Mouse (Mus musculus) lung, postnatal 0 days (tissue): ENCODE measurements around the gene Raet1e. TPM values are rescaled to one million over a fixed set of nuclear protein-coding genes. Genes with fewer than 3 reads are reported as not detected.
A peak's percentile ranks its signal among the peaks of the same experiment; 100 is the strongest.
"Not testable (repeated sequence)": the region's sequence is repeated elsewhere in the genome, so short reads cannot be mapped to it uniquely, and the experiment has no call there.

Experiments
- ATAC-seq: fragments of 200-750 bp; cut with Nextera tagmentation; 2 replicates; pipeline ENCODE4 v1.8.0; 2017; ENCODE audit warnings: moderate library complexity
- DNase-seq: peaks from one replicate; pipeline ENCODE4 v3.0.0-alpha.2; 2016; ENCODE audit warnings: low spot score
- H3K27ac ChIP-seq: fragments of 300-500 bp; sonication (generic); 2 replicates; pipeline ENCODE4 v1.5.1; 2014; ENCODE audit warnings: antibody characterized with exemption, mild to moderate bottlenecking, low read length, mixed read lengths
- H3K27me3 ChIP-seq: fragments of 300-500 bp; sonication (generic); replicated peaks from 2 replicates; pipeline ENCODE4 v1.6.1; 2014; ENCODE audit warnings: low read length, mixed read lengths; ENCODE audit not compliant: insufficient read depth
- H3K36me3 ChIP-seq: fragments of 300-500 bp; sonication (generic); 2 replicates; pipeline ENCODE4 v1.6.1; 2014; ENCODE audit warnings: low read length, mixed read lengths; ENCODE audit not compliant: insufficient read depth
- H3K4me1 ChIP-seq: fragments of 300-500 bp; sonication (generic); 2 replicates; pipeline ENCODE4 v1.6.1; 2014; ENCODE audit warnings: antibody characterized with exemption, low read depth, low read length, mixed read lengths; ENCODE audit not compliant: insufficient read depth
- H3K4me2 ChIP-seq: fragments of 300-500 bp; sonication (generic); replicated peaks from 2 replicates; pipeline ENCODE4 v1.6.1; 2014; ENCODE audit warnings: low read depth, mild to moderate bottlenecking, low read length, moderate library complexity, mixed read lengths
- H3K4me3 ChIP-seq: fragments of 300-500 bp; sonication (generic); 2 replicates; pipeline ENCODE4 v1.5.1; 2014; ENCODE audit warnings: low read depth, low read length
- H3K9ac ChIP-seq: fragments of 300-500 bp; sonication (generic); replicated peaks from 2 replicates; pipeline ENCODE4 v1.6.1; 2014; ENCODE audit warnings: low read depth, mild to moderate bottlenecking
- H3K9me3 ChIP-seq: fragments of 300-500 bp; sonication (generic); 2 replicates; pipeline ENCODE4 v1.6.1; 2016; ENCODE audit warnings: low read length, mixed read lengths
- CTCF ChIP-seq: IDR thresholded peaks from 2 replicates; pipeline ENCODE4 v1.5.1; 2016; ENCODE audit warnings: antibody characterized with exemption, mild to moderate bottlenecking
- EP300 ChIP-seq: IDR thresholded peaks from 2 replicates; pipeline ENCODE4 v1.6.1; 2016; ENCODE audit warnings: antibody characterized with exemption, mild to moderate bottlenecking, control low read depth
- WGBS: fragments of 180-500 bp; shearing (Covaris S2); extraction: QIAGEN DNeasy Blood & Tissue Kit; methylation state at CpG from one replicate; pipeline ENCODE4 v1.1.7; 2014; 5-methylcytosine and 5-hydroxymethylcytosine counted together
- polyA plus RNA-seq: library from polyadenylated mRNA; unstranded; fragments of >200 nt; fragmentation: Nextera tagmentation; extraction: Ambion mirVana; gene quantifications from 2 replicates; pipeline ENCODE4 v1.2.1, GENCODE M21; 2015

Gene Raet1e
- polyA plus RNA-seq, 1 experiment from 2014 or later = 4.6 TPM

- H3K4me3 ChIP-seq, H3K36me3 ChIP-seq, H3K9ac ChIP-seq, H3K4me2 ChIP-seq, H3K9me3 ChIP-seq, H3K27me3 ChIP-seq, H3K27ac ChIP-seq, H3K4me1 ChIP-seq: not testable (repeated sequence)
- TF ChIP-seq CTCF = peak; percentile 66
- 5% methylated on average over 8 of the region's 11 CpGs for WGBS
- peak; percentile 50 for DNase-seq
- ATAC-seq = peak; percentile 88
Measured at GRCm38 (mm10) chr10:22212012-22212696, 53.8 kb downstream of the Raet1e start.

DNA sequence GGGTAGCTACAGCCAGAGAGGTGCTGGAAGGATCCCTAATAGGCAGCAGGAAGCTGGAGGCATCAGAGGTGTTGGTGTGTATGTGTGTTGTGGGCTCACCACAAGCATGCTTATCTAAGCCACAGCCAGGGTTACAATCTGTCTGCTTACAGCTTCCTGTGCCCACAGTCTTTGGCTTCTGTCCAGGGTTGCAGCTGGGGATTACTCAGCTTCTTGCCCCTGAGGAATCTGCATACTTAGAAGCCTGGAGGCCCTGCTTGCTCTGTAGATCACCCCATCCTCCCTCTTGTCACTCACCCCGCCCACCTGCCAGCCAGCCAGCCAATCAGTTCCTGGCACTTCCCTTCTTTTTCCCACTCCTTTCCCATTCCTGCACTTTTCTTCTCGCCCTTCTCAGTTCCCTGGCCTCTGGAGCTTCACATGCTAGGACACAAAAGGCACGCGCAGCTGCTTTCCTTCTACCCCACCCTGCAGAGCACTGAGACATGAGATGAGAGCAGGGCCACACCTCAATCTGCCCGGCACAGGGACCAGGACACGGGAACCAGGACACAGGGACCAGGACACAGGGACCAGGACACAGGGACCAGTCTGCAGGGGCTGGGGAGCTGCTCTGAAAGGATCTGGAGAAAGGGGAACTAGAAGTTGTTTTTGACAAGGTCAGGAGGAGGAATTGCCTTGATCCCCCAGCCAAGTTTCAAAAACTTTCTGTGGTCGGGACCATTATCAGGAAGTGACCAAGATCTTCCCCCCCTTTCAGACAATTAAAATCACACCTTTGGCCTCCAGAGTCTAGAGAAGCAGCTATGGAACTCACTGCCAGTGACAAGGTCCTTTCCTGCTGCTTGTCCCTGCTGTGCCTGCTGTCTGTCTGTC is 65.3 kb downstream of the Raet1e start:
- not testable (repeated sequence) for H3K36me3 ChIP-seq, H3K4me3 ChIP-seq, H3K4me2 ChIP-seq, H3K27me3 ChIP-seq, DNase-seq, H3K4me1 ChIP-seq, H3K9me3 ChIP-seq, H3K9ac ChIP-seq, H3K27ac ChIP-seq
- ATAC-seq = peak; percentile 76
- WGBS = no CpG with 5 or more reads among the region's 7 CpGs

DNA sequence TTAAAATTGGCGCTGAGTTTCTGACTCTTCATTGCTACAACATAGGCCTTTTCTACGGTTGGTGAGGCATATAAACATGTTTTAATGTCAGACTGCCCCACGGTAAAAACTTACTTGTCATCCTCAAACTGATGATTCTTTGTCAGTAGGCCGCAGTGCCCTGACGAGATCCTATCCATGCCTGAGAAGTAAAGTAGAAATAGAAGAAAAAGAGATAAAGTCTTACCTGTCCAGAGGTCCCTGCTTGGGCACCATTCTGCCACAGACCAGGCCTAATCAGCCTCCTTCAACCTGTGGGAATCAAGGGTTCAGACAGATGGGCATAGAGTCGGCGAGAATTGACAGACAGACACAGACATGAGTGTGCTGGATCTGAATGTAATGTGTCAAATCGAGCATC is 106.7 kb downstream of the Raet1e start:
- Histone ChIP-seq H3K4me2 (no peak overlapping the region), H3K36me3 (no peaks in the 10 kb centered on the region), H3K9ac (no peak overlapping the region), H3K4me3 (no peak overlapping the region), H3K9me3 (no peaks in the 10 kb centered on the region), H3K27ac (no peak overlapping the region), H3K4me1 (no peaks in the 10 kb centered on the region), H3K27me3 (no peaks in the 10 kb centered on the region)
- ATAC-seq = no peak
- 90% methylated on average over 8 of the region's 8 CpGs for WGBS
- TF ChIP-seq CTCF (no peak), EP300 (no peak)
- DNase-seq = no peak

DNA sequence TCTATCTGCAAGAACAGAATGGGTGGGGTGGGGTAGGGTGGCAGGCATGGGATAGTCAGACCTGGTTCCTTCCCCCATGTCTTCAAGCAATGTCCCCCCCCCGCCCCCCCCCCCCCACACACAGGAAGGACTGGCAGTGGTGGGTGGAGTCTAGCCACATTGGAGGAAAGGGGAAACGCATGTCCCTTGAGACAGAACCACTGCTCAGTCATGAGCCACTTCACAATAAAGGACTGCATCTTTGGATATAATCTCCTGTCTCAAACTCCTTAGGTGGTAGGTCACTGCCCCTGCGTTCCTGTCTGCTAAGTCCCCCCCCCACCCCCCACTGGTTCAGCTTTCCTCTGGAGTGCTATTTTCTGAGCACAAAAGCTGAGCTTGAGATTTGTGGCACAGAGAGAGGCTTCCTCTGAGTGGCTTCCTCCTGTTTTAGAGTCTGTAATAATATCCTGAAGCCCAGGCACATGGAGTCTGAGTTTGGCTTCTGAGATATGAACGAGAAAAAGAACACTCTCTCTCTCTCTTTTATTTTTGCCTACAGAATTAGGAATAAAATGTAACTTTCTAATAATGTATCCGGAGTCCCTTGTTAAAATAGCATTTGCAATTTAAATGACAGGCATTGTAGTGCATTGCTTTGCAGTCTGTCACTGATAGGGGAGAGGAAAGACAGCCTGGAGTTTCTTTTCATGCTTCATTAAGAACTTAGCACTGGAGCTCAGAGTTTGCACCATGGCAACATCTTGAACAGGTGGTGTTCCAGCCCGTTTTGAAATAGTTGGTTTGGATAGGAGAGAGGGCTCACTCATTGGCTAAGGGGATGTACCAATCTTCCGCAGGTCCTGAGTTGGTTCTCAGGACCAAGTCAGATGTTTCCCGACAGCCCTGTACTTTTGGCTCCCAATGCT is 112.8 kb downstream of the Raet1e start:
- DNase-seq, H3K27ac ChIP-seq, ATAC-seq, H3K4me2 ChIP-seq, H3K27me3 ChIP-seq, H3K9ac ChIP-seq, H3K4me3 ChIP-seq, H3K36me3 ChIP-seq, H3K9me3 ChIP-seq, H3K4me1 ChIP-seq: not testable (repeated sequence)
- WGBS = 45% methylated on average over 7 of the region's 8 CpGs

- H3K9ac ChIP-seq, H3K36me3 ChIP-seq, H3K27me3 ChIP-seq, H3K9me3 ChIP-seq, H3K4me1 ChIP-seq, H3K27ac ChIP-seq: not testable (repeated sequence)
- ATAC-seq = peak; percentile 69
- peak overlapping the region; percentile 40 for H3K4me3 ChIP-seq
- peak; percentile 50 for DNase-seq
- H3K4me2 ChIP-seq = peak overlapping the region; percentile 75
- WGBS = under 1% methylated on average over 37 of the region's 37 CpGs
Measured at GRCm38 (mm10) chr10:22272914-22273683, 114.7 kb downstream of the Raet1e start.
